Mouse (Mus musculus) CH12.LX (cell line): ENCODE measurements around the gene Ralgapa1. TPM values are rescaled to one million over a fixed set of nuclear protein-coding genes. Genes with fewer than 3 reads are reported as not detected.
"Not testable (repeated sequence)": the region's sequence is repeated elsewhere in the genome, so short reads cannot be mapped to it uniquely, and the experiment has no call there.

Experiments
- DNase-seq: peaks from one replicate; pipeline ENCODE4 v3.0.0-alpha.2; 2013; ENCODE audit errors: extremely low read depth
- H3K27ac ChIP-seq: 2 replicates; pipeline ENCODE4 v1.5.1; 2012; ENCODE audit warnings: low read depth, mild to moderate bottlenecking, control low read depth, moderate library complexity; ENCODE audit not compliant: insufficient read depth
- H3K27me3 ChIP-seq: replicated peaks from 2 replicates; pipeline ENCODE3; 2012; ENCODE audit warnings: inconsistent platforms
- H3K36me3 ChIP-seq, 2 experiments: replicated peaks in 1 of 2; 2 replicates each; pipeline versions ENCODE3 to v1.6.1; 2012; ENCODE audit warnings: inconsistent platforms in 1 of 2, low read length in 1 of 2, mild to moderate bottlenecking in 1 of 2, mixed read lengths in 1 of 2, moderate library complexity in 1 of 2; ENCODE audit not compliant: control insufficient read depth in 1 of 2, insufficient read depth in 1 of 2
- H3K4me1 ChIP-seq, 2 experiments: 2 replicates each; pipeline ENCODE4 v1.6.1; 2012; ENCODE audit warnings: inconsistent platforms in 1 of 2, moderate library complexity in 1 of 2; ENCODE audit not compliant: insufficient read depth in 2 of 2, control insufficient read depth in 1 of 2
- H3K4me2 ChIP-seq: 2 replicates; pipeline ENCODE4 v1.6.1; 2012; ENCODE audit warnings: low read depth, mild to moderate bottlenecking, control low read depth; ENCODE audit not compliant: poor library complexity, insufficient read depth, severe bottlenecking
- H3K4me3 ChIP-seq, 3 experiments: fragments of 150-350 bp in 1 of 3; sonication (generic) in 1 of 3; replicated peaks in 1 of 3; 2 replicates each; pipeline versions ENCODE3 to v1.5.1; 2011 to 2012; ENCODE audit warnings: low read depth in 2 of 3, low read length in 2 of 3, mild to moderate bottlenecking in 2 of 3, moderate library complexity in 2 of 3, control low read depth in 1 of 3, improper control_type of control experiment in 1 of 3, inconsistent platforms in 1 of 3, mixed read lengths in 1 of 3; ENCODE audit not compliant: poor library complexity in 1 of 3
- H3K79me2 ChIP-seq: replicated peaks from 2 replicates; pipeline ENCODE4 v1.6.1; 2012; ENCODE audit warnings: mild to moderate bottlenecking, moderate library complexity; ENCODE audit not compliant: control insufficient read depth, poor library complexity, insufficient read depth, severe bottlenecking; ENCODE audit errors: extremely low read depth
- H3K9ac ChIP-seq: 2 replicates; pipeline ENCODE4 v1.6.1; 2012; ENCODE audit warnings: low read depth, mild to moderate bottlenecking, control low read depth, moderate library complexity; ENCODE audit not compliant: insufficient read depth
- H3K9me3 ChIP-seq: replicated peaks from 2 replicates; pipeline ENCODE3; 2012; ENCODE audit warnings: low read length, inconsistent platforms, mixed read lengths
- CHD1 ChIP-seq: IDR thresholded peaks from 2 replicates; pipeline ENCODE4 v1.6.1; 2012; ENCODE audit warnings: low read depth, low read length, improper control_type of control experiment, inconsistent platforms
- CTCF ChIP-seq, 2 experiments: IDR thresholded peaks in 1 of 2; conservative IDR thresholded peaks in 1 of 2; 2 replicates each; pipeline ENCODE4 v1.5.1; 2011 to 2012; ENCODE audit warnings: low read depth in 2 of 2, low read length in 2 of 2, improper control_type of control experiment in 1 of 2, inconsistent platforms in 1 of 2, mild to moderate bottlenecking in 1 of 2, moderate library complexity in 1 of 2
- GABPA ChIP-seq: IDR thresholded peaks from 2 replicates; pipeline ENCODE4 v1.6.1; 2012; ENCODE audit warnings: low read depth, low read length, improper control_type of control experiment, inconsistent platforms; ENCODE audit not compliant: insufficient replicate concordance
- HCFC1 ChIP-seq: IDR thresholded peaks from 2 replicates; pipeline ENCODE4 v1.6.1; 2012; ENCODE audit warnings: low read depth, mild to moderate bottlenecking, inconsistent platforms, low read length, improper control_type of control experiment
- JUN ChIP-seq: IDR thresholded peaks from 2 replicates; pipeline ENCODE4 v1.6.1; 2011; ENCODE audit warnings: low read depth, mild to moderate bottlenecking, low read length, improper control_type of control experiment, moderate library complexity; ENCODE audit not compliant: insufficient read depth
- JUND ChIP-seq: conservative IDR thresholded peaks from 2 replicates; pipeline ENCODE4 v1.6.1; 2011; ENCODE audit warnings: low read depth, low read length, improper control_type of control experiment
- MYC ChIP-seq: IDR thresholded peaks from 2 replicates; pipeline ENCODE4 v1.6.1; 2011; ENCODE audit warnings: low read depth, mild to moderate bottlenecking, improper control_type of control experiment, low read length
- SIN3A ChIP-seq: IDR thresholded peaks from 2 replicates; pipeline ENCODE4 v1.6.1; 2012; ENCODE audit warnings: low read length, improper control_type of control experiment, inconsistent platforms
- TBP ChIP-seq: conservative IDR thresholded peaks from 2 replicates; pipeline ENCODE4 v1.6.1; 2011; ENCODE audit warnings: low read depth, low read length, improper control_type of control experiment
- TCF12 ChIP-seq: IDR thresholded peaks from 2 replicates; pipeline ENCODE4 v1.6.1; 2014; ENCODE audit warnings: low read depth, mild to moderate bottlenecking, inconsistent platforms, low read length, improper control_type of control experiment
- USF1 ChIP-seq: IDR thresholded peaks from 2 replicates; pipeline ENCODE4 v1.6.1; 2014; ENCODE audit warnings: low read depth, mild to moderate bottlenecking, inconsistent platforms, low read length, improper control_type of control experiment
- ZC3H11A ChIP-seq: IDR thresholded peaks from 2 replicates; pipeline ENCODE4 v1.6.1; 2012; ENCODE audit warnings: low read depth, mild to moderate bottlenecking, inconsistent platforms, low read length, improper control_type of control experiment
- ZKSCAN1 ChIP-seq: IDR thresholded peaks from 2 replicates; pipeline ENCODE4 v1.6.1; 2012; ENCODE audit warnings: low read depth, inconsistent platforms, low read length, improper control_type of control experiment, borderline replicate concordance
- dilution Hi-C: fragments of 300-500 bp; cut with MboI; formaldehyde crosslinking; loops from 2 replicates; pipeline ENCODE4 v1.14.3; 2020; ENCODE audit warnings: low sequenced_read_pairs; ENCODE audit not compliant: extremely low pct_unique_long_range_greater_than_20kb, extremely low pct_ligation_motif_present
- in situ Hi-C: fragments of 300-500 bp; cut with MboI; formaldehyde crosslinking; loops from 3 replicates; pipeline ENCODE4 v1.14.3; 2019; ENCODE audit warnings: low sequenced_read_pairs, low pct_ligation_motif_present, low pct_unique_long_range_greater_than_20kb, mixed read lengths
- polyA plus RNA-seq: library from polyadenylated mRNA; unstranded; fragments of >175 nt; gene quantifications from 2 replicates; pipeline ENCODE4 v1.2.1, GENCODE M21; 2012; ENCODE audit warnings: low read depth; ENCODE audit not compliant: insufficient read length
- total RNA-seq, 2 experiments: library from RNA; depleted of rRNA; stranded (reverse); fragments of 300-350 nt in 1 of 2; fragments of >200 nt in 1 of 2; gene quantifications; 2 replicates each; pipeline ENCODE4 v1.2.3; 2012 to 2014

Ralgapa1 gene
- total and polyA plus RNA-seq, 3 experiments: 10.3 to 24.4 (median 19.2) TPM

DNA sequence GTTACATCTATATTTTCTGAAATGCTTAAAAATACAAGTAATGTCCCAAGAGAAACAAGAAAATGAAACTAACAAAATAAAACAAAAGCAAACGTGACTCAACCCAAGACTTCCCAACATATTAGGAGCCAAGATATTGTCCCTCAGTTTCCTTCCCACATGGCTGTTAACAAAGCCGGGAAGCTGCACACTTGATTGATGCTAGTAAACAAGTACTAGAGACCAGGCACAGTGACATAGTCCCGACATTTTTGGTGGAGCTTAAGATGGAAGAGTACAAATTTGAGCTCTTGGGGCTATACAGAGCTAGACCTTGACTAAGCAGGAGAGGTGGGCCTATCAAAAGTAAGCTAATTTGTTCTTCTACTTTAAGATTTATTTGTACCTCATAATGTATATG is 23.9 kb downstream of the Ralgapa1 start:
- Histone ChIP-seq H3K27me3 (no peaks in the 10 kb centered on the region), H3K4me1 (peaks cover 6 to 27% of the 10 kb centered on the region in 2 experiments), H3K4me3 (no peak overlapping the region), H3K36me3 (peaks cover 6 to 15% of the 10 kb centered on the region in 2 experiments), H3K27ac (no peak overlapping the region), H3K4me2 (no peak overlapping the region), H3K9me3 (peaks cover 2% of the 10 kb centered on the region), H3K9ac (no peak overlapping the region), H3K79me2 (peaks cover 13% of the 10 kb centered on the region)
- in situ Hi-C loops: no loop called here
- TF ChIP-seq TCF12 (no peak), ZKSCAN1 (no peak), CTCF (conservative IDR thresholded peaks at IDR 0.05 in 1 of 2, IDR thresholded peaks at IDR 0.05 in 1 of 2; ENCODE audit: low read depth in 2 of 2, low read length in 2 of 2) (no peak), MYC (no peak), TBP (no peak), JUN (no peak), CHD1 (no peak), HCFC1 (no peak), GABPA (no peak), USF1 (no peak), JUND (no peak)
- no peak for DNase-seq
- dilution Hi-C loops: no loop called here

DNA sequence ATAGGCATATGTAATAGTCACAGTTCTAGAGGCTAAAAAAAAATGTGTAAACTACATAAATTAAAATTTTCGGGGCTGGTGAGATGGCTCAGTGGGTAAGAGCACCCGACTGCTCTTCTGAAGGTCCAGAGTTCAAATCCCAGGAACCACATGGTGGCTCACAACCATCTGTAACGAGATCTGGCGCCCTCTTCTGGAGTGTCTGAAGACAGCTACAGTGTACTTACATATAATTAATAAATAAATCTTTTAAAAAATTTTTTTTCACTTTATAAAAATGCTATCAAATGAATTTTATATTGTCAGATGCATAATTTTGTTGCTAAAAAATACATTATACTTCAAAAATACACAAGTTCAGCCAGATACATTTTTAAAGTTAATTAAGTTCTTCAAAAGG is 26.5 kb downstream of the Ralgapa1 start:
- H3K27me3 ChIP-seq, H3K79me2 ChIP-seq, H3K4me1 ChIP-seq, in situ Hi-C loops, H3K9me3 ChIP-seq, H3K4me2 ChIP-seq, H3K9ac ChIP-seq, H3K27ac ChIP-seq, DNase-seq, H3K4me3 ChIP-seq, dilution Hi-C loops: not testable (repeated sequence)
- H3K36me3 ChIP-seq: peaks cover 6 to 17% of the 10 kb centered on the region in 2 experiments

DNA sequence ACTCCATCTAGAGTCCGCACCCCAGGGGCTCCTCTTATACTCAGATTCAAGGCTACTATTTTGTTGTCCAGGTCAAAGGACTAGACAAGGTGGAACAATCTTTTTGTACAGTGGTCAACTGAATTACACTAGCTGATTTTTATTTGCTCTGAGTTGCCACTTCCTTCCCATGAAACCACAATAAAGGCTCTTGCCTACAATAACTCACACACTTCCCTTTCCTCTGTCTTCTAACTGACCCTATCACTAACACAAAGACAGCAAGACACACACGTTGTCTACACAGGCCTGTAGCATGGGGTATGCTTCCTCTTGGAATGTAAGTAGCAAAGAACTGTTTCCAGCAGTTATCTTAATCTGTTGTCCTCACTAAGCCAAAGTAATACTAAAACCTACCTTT is 35.7 kb downstream of the Ralgapa1 start:
- Histone ChIP-seq H3K4me2 (no peak overlapping the region), H3K9me3 (no peaks in the 10 kb centered on the region), H3K9ac (no peak overlapping the region), H3K36me3 (peaks cover 17 to 50% of the 10 kb centered on the region in 2 experiments), H3K27me3 (no peaks in the 10 kb centered on the region), H3K79me2 (no peaks in the 10 kb centered on the region), H3K4me3 (no peak overlapping the region), H3K4me1 (no peaks in the 10 kb centered on the region), H3K27ac (no peak overlapping the region)
- in situ Hi-C loops (loop anchor here (10.0 kb wide), 1 partner anchor 50 kb away; the partner anchor contains the start of gene Brms1l), dilution Hi-C loops (no loop called here)
- no peak for DNase-seq
- TF ChIP-seq MYC (no peak), ZKSCAN1 (no peak), GABPA (no peak), SIN3A (no peak), ZC3H11A (no peak)
